Mouse (Mus musculus) brown adipose tissue, adult 24 weeks (tissue): ENCODE measurements around the gene Ccdc15. TPM values are rescaled to one million over a fixed set of nuclear protein-coding genes. Genes with fewer than 3 reads are reported as not detected.

ENCODE experiments used
- H3K27ac ChIP-seq: fragments of 200-500 bp; replicated peaks from 2 replicates; pipeline ENCODE4 v1.5.1; 2012; ENCODE audit warnings: low read depth, mild to moderate bottlenecking, low read length
- H3K4me1 ChIP-seq: fragments of 200-500 bp; 2 replicates; pipeline ENCODE4 v1.6.1; 2012; ENCODE audit warnings: low read length, mixed read lengths; ENCODE audit not compliant: control insufficient read depth, insufficient read depth, insufficient read length
- H3K4me3 ChIP-seq: fragments of 200-500 bp; 2 replicates; pipeline ENCODE4 v1.5.1; 2012; ENCODE audit warnings: low read depth, mild to moderate bottlenecking, low read length, moderate library complexity; ENCODE audit not compliant: insufficient read depth
- polyA plus RNA-seq: library from polyadenylated mRNA; stranded (reverse); fragments of >200 nt; gene quantifications from 2 replicates; pipeline ENCODE4 v1.2.4, GENCODE M21; 2012; ENCODE audit not compliant: missing spikeins, insufficient read depth, insufficient read length

The Ccdc15 gene
- polyA plus RNA-seq, 1 experiment, result 1.5 TPM

DNA sequence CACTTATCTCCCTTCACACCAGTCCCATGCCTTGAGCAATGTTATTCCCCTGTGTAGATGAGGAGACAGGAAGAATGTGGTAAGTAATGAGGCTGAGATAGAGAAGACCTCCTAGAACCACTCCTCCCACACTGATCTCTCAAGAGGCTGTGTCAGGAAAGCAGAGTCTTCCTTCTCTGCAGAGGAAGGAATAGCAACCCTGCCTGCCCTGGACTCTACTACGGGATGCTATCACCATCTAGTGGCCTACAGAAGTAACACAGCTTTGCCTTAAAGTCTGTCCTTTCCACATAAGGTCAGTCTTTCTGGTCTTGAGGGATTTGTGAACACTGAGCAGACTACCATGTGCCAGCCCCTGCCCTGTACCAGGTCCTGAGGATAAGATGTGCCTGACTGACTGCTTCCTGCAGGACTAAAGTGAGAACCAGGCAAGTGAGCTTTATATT, 118.3 kb downstream of the Ccdc15 start:
- no peak overlapping the region for H3K27ac ChIP-seq
- no peaks in the 10 kb centered on the region for H3K4me1 ChIP-seq
- H3K4me3 ChIP-seq, result no peak overlapping the region

Other genes starting within 250 kb of the Ccdc15 start
- gene Pknox2, start 201.0 kb downstream of the Ccdc15 start, polyA plus RNA-seq, result 0.92 and 1.7 TPM in 2 replicates
- 7.1 and 7.5 TPM in 2 replicates for gene Tmem218, start 140.2 kb downstream of the Ccdc15 start, polyA plus RNA-seq
- gene Slc37a2, start 92.7 kb downstream of the Ccdc15 start, polyA plus RNA-seq, result 1.1 and 1.2 TPM in 2 replicates
- not detected in 2 replicates for gene Hepacam, start 18.9 kb upstream of the Ccdc15 start, polyA plus RNA-seq
- 5.8 and 9.8 TPM in 2 replicates for gene Robo4, start 53.5 kb upstream of the Ccdc15 start, polyA plus RNA-seq
- gene Robo3, start 84.8 kb upstream of the Ccdc15 start, polyA plus RNA-seq, result not detected in 2 replicates
- 3.8 and 10.4 TPM in 2 replicates for gene Msantd2, start 140.9 kb upstream of the Ccdc15 start, polyA plus RNA-seq
- gene Esam, start 179.6 kb upstream of the Ccdc15 start, polyA plus RNA-seq, result 15.0 and 29.4 TPM in 2 replicates
- gene Vsig2, start 190.8 kb upstream of the Ccdc15 start, polyA plus RNA-seq, result 2.1 and 5.7 TPM in 2 replicates
- gene Nrgn, start 204.5 kb upstream of the Ccdc15 start, polyA plus RNA-seq, result 4.5 TPM in 1 of 2 replicates, not detected in the other
- 11.7 and 12.1 TPM in 2 replicates for gene Siae, start 207.3 kb upstream of the Ccdc15 start, polyA plus RNA-seq